Mouse (Mus musculus) CD4-positive naive resting alpha-beta T cell, adult 76 days (primary cell): ENCODE results near the gene Gm26558. TPM values are rescaled to one million over a fixed set of nuclear protein-coding genes. Genes with fewer than 3 reads are reported as not detected.

Experiments
- total RNA-seq: library from RNA; stranded (reverse); gene quantifications from one replicate; pipeline ENCODE4 v1.2.4, GENCODE M21; 2023

Gm26558 gene
- total RNA-seq: not detected

GRCm38 (mm10) chr2:70661715-70662495 lies at the start of gene Gm26558:
Gene Gm26558 (minus strand): TSS chr2:70662108.

GRCm38 (mm10) chr2:70660887-70661714 lies 807 bp downstream of the Gm26558 start, which contains the start of gene Gorasp2:
Gene Gorasp2 (plus strand): TSS chr2:70661576.

Other genes with a start within 250 kb of the Gm26558 start
- not detected for gene Sp5, start 187.2 kb downstream of the Gm26558 start, total RNA-seq
- not detected for gene Erich2, start 153.3 kb downstream of the Gm26558 start, total RNA-seq
- gene Gad1, start 109.0 kb downstream of the Gm26558 start, total RNA-seq: 0.50 TPM
- 85.4 TPM for gene Gorasp2, start 532 bp downstream of the Gm26558 start, total RNA-seq
- 115 TPM for gene Tlk1, start 163.6 kb upstream of the Gm26558 start, total RNA-seq